Mouse (Mus musculus) frontal cortex, adult 2 months (tissue): Measurements from ENCODE around the gene Cd151. TPM values are rescaled to one million over a fixed set of nuclear protein-coding genes. Genes with fewer than 3 reads are reported as not detected.

ENCODE experiments used
- DNase-seq, 2 experiments: peaks; one replicate each; pipeline ENCODE4 v3.0.0; 2022; ENCODE audit warnings: low spot score in 1 of 2; ENCODE audit errors: extremely low spot score in 1 of 2
- polyA plus RNA-seq: library from polyadenylated mRNA; depleted of rRNA; stranded (reverse); fragments of >200 nt; gene quantifications from 2 replicates; pipeline ENCODE4 v1.2.3, GENCODE M21; 2012

The Cd151 gene
- polyA plus RNA-seq, 1 experiment: 61.7 TPM

DNA sequence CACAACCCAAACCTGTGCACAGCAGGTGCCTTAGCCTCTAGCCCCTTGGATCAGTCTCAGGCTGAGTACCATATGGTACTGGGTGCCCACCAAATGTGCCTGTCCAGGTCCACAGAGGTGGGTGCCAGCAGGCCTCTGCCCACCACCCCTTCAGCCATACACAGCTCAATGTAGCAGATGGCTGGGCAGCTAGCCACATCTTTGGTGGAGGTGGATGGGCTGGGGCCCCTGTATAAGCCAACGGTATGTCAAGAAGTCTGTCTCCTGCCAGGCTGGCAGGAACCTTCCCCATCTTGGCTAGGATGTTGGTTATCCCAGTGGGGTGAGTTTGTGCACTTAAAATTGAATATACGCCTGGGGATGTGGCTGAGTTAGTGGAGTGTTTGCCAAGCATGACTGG is 18.4 kb downstream of the Cd151 start:
- no peak for DNase-seq

DNA sequence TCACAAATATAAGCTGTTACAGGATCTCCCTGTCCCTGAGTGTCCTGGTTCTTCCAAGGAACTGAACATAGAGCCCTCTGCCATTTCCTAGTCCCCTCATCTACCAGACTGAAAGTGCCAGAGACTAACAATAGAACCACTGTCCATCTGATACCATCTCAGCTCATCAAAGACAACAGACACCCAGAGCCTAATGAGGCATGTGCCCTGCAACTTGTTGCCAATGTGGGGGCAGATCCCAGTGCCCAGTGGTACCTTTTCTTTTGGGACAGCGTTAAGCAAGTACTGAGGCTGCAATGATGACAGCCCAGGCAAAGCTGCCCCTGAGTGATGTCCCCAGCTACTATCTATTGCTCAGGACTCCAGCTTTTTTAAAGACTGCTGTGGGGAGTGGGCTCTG is 19.0 kb downstream of the Cd151 start:
- no peak for DNase-seq

DNA sequence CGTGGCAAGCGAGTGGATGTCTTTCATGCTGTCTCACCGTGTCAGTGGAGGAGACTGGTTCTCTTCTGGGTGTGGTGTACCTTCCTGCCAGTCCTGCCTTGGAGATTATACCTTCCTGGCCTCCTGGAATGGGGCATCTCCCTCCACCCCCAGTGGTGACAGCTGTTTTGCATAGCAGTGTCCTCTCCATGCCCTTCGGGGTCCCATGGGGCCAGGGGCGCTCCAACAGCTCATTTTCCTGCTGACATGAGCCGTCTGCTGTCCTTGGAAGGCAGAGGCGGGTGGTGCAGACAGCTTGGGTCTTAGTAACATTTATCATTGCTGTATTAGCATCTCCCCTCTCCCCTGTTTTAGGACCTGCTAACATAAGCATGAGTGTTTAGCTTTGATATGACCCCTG is 19.9 kb downstream of the Cd151 start:
- no peak for DNase-seq

DNA sequence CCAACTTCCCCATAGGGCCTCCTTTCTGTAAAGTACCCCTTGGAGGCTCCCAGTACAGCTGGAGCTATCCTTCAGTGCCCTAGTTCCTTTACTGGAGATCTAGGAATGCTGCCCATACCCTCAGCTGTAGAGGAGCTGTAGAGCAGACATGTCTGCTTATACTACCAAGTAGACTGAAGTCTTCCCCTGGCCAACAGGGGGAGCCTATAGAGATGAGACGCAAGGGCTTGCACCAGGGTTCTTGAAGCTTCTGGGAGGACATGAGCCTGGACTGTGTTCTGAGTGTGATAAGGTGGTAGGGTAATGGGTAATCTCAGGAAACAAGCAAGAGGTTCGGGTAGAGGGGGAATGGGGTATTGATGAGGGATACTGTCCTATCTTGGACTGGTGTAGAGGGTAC is 24.0 kb downstream of the Cd151 start:
- no peak for DNase-seq

DNA sequence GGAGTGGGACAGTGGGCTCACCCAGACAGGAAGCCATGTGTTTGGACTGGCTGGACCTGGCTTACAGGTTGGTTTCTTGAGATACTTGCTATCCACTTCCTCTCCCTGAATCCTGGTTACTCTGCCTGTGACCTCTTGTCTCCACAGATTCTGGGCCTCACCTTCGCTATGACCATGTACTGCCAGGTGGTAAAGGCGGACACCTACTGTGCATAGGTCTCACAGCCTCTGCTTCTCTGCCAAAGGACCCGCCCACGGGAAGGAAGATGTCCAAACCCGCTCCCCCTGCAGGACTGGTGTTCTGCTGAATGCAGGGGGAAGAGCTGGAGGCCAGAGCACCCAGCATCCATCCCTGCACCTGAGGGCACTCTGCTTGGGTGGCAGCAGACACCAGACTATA is 25.5 kb downstream of the Cd151 start:
- no peak for DNase-seq

DNA sequence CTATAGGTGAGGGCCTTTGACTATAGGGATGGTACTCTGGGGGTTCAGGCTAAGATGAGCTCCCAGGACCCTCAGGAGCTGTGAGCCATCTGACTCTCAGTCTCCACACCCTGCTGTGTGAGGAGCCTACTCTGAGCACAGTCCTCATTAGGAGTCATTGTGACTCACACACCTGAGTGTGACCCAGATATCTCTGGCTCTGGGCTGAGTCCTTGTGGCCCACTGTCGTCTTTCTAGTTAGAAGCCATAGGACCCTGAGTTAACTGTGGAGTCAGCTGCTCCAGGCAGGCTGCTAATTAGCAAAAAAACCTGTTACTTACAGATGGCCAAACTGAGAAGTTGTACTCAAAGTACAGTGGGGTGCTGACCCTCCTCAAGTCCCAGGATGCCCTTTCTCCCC is 26.5 kb downstream of the Cd151 start:
- DNase-seq: no peak

DNA sequence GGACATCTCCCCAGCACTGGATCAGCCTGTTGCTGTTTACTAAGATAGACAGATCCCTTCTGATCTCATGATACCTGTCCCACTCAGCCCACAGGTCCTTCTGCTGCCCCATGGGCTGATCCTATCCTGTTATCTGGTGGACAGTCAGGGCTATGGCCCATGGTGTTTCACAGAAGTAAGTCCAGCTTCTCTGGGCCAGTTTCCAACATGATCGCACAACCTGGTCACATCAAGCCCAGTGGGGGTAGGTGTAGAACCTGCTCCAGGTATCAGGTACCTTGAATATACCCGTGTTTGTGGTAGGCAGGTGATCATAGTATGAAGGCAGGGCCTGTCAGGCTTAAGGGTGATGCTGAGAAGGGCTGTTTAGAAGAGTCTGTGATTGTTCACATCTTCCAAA is 28.2 kb downstream of the Cd151 start:
- no peak for DNase-seq

DNA sequence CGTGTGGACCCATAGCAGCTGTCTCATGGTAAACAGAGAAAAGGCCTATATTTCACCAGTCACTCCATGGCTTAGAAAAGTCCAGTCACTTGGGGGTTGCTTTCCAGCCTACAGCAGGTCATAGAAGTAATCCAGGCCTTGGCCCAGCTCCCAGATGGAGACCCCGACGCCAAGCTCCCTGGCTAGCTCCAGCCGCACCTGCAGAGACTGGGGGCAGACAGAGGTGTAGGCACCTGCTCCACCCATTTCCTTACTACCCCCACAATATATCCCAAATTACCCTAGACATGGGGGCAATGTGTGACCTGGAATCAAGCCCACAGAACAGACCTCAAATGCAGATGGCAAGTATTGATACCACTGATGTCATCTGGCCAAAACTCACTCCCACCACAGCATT is 28.7 kb downstream of the Cd151 start:
- DNase-seq: no peak

DNA sequence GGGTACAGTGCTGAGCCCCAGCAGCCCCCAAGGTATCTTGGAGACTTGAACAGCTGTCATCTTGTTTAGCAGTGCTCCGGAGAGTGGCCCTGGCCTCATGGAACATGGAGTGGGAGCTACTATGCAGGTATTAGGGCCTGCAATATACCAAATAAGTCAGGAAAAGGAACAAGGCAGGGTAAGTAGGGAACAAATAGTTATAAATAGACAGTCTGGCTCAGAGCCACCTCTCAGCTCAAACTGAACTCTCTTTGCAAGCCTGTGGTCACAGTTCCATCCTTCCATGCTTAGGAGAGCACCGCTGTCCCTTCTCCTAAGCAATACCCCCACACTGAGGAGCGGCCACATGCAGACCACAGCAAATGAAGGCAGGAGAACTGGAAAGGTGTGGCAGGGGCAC is 30.4 kb downstream of the Cd151 start:
- DNase-seq: peak in 1 of 2 experiments; percentile 41

DNA sequence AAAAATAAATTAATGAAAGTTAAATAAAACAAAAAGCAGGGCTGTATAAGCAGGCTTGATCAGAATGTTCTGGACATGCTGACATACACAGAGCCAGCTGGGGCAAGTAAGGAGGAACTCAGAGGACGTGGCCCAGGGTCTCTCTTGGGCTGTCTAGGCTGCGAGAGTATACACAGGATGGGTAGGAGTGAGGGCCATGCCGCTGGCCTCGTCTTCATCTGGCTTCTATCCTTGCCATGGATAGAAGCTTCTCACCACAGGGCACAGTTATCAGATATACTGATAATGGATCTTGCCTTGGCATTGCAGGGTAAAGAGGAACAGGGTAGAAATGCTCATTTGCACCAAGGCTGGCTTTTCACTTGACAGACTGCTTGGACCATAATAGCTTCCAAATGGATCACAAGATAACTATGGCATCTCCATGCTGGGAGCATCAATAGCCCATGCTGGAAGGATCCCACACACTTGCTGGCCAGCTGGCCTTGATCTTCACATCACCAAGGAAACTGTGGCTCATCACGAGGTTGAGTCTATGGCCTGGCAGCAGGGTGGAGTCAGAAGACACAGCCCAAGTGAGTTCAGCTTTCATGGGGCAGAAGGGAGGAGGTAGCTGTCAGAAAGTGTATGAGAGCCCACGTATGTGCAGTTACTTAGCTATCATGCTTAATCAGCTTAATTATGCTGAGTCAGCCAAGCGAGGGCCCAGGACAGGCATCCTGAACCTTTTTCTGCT is 34.8 kb downstream of the Cd151 start:
- no peak for DNase-seq

DNA sequence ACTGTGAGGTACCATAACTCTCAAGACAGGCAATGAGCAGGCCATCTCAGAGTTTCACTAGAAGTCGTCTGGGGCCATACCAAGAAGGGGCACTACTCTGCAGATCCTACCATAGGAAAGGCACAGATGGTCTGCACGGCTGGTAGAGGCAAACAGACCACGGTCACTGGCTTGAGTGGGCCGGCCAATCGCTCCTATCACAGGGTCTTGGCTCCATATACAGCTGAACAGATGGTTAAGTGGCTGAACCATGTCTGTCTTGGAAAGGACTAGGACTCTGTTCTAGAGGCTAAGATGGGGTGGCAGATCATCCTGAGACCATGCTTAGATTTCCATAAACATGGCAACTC is 35.3 kb downstream of the Cd151 start:
- no peak for DNase-seq

DNA sequence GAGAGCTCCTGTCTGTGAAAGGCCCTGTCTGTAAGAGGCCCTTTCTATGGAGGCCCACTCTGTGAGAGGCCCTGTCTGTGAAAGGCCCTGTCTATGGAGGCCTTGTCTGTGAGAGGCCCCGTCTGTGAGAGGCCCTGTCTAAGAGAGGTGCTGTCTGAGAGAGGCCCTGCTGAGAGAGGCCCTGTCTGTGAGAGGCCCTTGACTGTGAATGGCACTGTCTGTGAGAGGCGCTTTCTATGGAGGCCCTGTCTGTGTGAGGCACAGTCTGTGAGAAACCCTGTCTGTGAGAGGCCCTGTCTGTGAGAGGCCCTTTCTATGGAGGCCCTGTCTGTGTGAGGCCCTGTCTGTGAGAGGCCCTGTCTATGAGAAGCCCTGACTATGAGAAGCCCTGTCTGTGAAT is 39.1 kb downstream of the Cd151 start:
- no peak for DNase-seq

DNA sequence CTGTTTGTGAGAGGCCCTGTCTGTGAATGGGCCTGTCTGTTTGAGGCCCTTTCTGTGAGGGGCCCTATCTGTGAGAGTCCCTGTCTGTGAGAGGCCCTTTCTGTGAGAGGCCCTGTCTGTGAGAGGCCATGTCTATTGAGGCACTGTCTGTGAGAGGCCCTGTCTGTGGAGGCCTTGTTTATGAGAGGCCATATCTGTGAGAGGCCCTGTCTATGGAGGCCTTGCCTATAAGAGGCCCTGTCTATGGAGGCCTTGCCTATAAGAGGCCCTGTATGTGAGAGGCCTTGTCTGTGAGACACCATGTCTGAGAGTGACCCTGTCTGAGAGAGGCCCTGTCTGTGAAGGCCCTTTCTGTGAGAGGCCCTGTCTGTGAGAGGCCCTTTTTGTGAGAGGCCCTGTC is 41.0 kb downstream of the Cd151 start:
- DNase-seq: no peak

DNA sequence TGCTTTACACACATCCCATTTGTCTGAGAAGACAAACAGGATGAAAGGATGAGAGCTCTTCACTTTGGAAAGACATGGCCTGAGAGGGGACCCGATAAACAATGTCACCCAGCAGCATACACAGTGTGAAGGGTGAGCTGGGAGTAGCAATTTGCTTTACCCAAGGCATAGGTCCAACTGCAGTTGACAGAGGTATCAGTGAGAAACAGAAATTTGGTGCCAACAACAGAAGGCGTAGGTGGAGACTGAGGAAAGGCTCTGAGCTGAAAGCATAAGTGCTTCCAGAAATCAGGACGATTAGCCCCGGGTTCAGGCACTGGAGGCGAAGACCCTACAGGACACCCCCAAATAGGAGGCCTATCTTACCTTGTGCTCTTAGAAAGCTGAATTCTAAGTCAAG is 43.0 kb downstream of the Cd151 start:
- DNase-seq: no peak

DNA sequence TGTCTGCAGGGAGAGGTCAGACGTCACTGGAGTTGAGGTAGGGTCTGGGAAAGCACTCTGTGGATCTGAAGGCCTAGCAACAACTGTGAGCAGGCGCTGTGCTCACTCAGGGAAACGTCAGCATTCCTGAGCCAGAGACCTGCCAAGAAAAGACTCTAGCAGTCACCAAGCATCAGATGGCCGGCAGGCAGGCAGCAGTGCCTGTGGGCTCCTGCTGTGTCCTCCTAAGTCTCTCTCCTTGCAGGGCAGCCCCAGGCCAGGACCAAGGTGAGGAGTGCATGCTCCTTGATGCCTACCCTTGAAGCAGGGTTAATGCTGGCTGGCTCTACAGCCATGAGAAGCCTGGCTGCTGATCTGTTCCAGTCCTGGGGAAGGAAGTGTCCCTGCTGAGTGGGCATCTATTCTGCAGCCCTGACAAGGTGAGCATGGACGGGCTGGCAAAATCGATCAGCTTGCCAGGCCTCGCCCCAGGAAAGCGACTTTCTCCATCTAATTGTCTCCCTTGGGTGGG is 43.5 kb downstream of the Cd151 start:
- no peak for DNase-seq

DNA sequence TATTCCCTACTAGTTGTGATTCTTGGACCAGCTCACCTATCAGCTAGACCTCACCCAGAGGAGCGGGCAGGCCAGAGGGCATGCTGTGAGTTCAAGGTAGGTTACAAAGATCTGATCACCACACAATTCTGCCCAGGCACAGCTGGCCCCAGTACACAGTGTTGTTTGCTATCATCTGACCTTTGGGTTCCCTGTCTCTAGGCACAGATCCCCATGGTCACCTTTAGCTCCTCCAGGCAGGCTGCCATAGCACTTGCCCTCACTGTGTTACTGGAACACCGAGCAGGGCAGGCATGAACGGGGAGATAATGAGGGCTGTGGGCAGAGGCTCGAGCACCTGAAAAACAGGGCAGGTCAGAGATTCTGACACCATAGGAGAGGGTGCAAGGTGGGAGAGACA is 50.4 kb downstream of the Cd151 start:
- no peak for DNase-seq

DNA sequence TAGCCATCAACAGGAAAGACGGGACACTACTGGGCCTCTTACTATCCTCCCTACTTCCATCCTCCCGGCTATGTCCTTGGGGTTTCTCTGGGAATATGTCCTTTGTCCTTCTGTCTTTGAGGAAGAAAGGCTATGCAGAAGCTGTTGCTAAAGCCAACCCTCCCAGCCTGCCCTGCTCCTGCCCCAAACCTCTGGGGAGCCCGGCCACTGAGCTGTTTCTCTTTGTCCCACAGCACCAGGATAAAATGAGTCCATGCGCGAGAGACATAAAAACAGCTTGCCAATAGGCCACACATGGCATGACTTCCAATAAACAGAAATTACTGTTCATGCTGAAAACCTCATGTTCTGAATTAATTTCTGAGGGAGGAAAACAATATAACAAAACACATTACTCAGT is 51.1 kb downstream of the Cd151 start:
- no peak for DNase-seq

DNA sequence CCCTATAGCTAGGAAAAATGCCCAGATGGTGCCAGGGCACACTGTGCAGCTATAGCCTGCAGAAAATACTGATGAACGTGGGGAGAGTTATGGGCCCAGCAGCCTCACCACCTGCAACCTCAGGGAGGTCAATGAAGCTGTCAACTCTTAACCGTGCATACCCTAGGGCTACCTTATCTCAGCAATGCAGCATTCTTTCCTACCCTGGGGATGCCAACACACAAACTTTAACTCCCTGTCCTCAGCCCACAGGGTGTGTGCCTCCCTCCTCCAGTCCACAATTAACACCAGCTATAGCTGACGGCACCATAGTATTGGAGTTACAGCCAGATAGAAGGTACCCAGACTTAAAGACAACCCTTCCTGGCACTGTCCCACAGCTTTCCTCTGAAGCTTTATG is 51.7 kb downstream of the Cd151 start:
- DNase-seq: no peak

DNA sequence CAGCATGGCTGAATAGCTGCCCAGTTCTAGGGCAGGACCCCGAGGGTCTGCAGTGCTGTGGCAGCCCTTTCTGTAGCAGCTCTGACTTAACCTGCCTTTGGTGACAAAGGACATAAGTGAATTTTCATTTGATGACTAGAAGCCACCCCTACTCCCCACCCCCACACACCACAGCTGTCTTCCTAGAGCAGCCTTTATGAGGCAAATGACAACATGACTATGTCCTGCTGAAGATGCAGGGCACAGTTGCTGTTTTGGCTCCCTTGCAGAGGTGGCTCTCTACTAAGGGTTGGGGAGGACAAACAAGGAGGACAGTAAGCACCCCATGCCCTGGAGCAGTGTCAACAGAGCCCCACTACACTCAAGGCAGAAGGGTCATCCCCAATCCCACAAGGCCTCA is 52.6 kb downstream of the Cd151 start:
- DNase-seq: no peak
